Mouse (Mus musculus): ENCODE data around the gene Arhgef19. TPM values are rescaled to one million over a fixed set of nuclear protein-coding genes. Genes with fewer than 3 reads are reported as not detected.

Gene Arhgef19
- polyA plus RNA-seq, 1 experiment from 2014 or later: 9.6 TPM

- H3K36me3 ChIP-seq: no peaks in the 10 kb centered on the region
- H3K4me2 ChIP-seq: peak overlapping the region; percentile 76
- peak overlapping the region; percentile 43 for H3K4me3 ChIP-seq (replicated peaks)
- no peak overlapping the region for H3K9ac ChIP-seq
- WGBS: 1% methylated on average over 14 of the region's 14 CpGs
- peaks cover 65% of the 10 kb centered on the region for H3K4me1 ChIP-seq
- peak; percentile 38 for ATAC-seq (replicated peaks; ENCODE audit: low FRiP score)
- H3K9me3 ChIP-seq (replicated peaks): no peaks in the 10 kb centered on the region
- H3K27ac ChIP-seq: peak overlapping the region; percentile 19; the same call in 1 of the 2 replicates
- peaks cover 86% of the 10 kb centered on the region for H3K27me3 ChIP-seq
Observed at GRCm38 (mm10) chr4:141240617-141241016, 1.3 kb downstream of the Arhgef19 start.

GRCm38 (mm10) chr4:141241861-141242260 is 2.6 kb downstream of the Arhgef19 start:
- no peak overlapping the region for H3K9ac ChIP-seq
- 28% methylated on average over 15 of the region's 15 CpGs for WGBS
- no peak overlapping the region for H3K27ac ChIP-seq
- peaks cover 76% of the 10 kb centered on the region for H3K4me1 ChIP-seq
- peak overlapping the region; percentile 47; the same call in 1 of the 2 replicates for H3K4me2 ChIP-seq
- no peak for ATAC-seq (replicated peaks; ENCODE audit: low FRiP score)
- H3K27me3 ChIP-seq: peaks cover 89% of the 10 kb centered on the region
- H3K36me3 ChIP-seq: no peaks in the 10 kb centered on the region
- peak overlapping the region; percentile 31; the same call in 1 of the 2 replicates for H3K4me3 ChIP-seq (replicated peaks)
- H3K9me3 ChIP-seq (replicated peaks): no peaks in the 10 kb centered on the region

- peak overlapping the region; percentile 76 for H3K27ac ChIP-seq
- 16% methylated on average over 11 of the region's 11 CpGs for WGBS
- peaks cover 85% of the 10 kb centered on the region for H3K4me1 ChIP-seq
- H3K27me3 ChIP-seq: peaks cover 91% of the 10 kb centered on the region
- peak overlapping the region; percentile 21 for H3K9ac ChIP-seq
- peak overlapping the region; percentile 31 for H3K4me3 ChIP-seq (replicated peaks)
- H3K36me3 ChIP-seq: no peaks in the 10 kb centered on the region
- ATAC-seq (replicated peaks; ENCODE audit: low FRiP score): peak; percentile 13; the same call in 1 of the 2 replicates
- H3K9me3 ChIP-seq (replicated peaks): no peaks in the 10 kb centered on the region
- peak overlapping the region; percentile 47 for H3K4me2 ChIP-seq
Observed at GRCm38 (mm10) chr4:141242651-141243241, 3.4 kb downstream of the Arhgef19 start.

- Histone ChIP-seq H3K27ac (no peak overlapping the region), H3K9me3 (replicated peaks) (no peaks in the 10 kb centered on the region), H3K4me1 (peaks cover 94% of the 10 kb centered on the region), H3K4me2 (peak overlapping the region; percentile 47), H3K36me3 (no peaks in the 10 kb centered on the region), H3K9ac (no peak overlapping the region), H3K4me3 (replicated peaks) (peak overlapping the region; percentile 31), H3K27me3 (peaks cover 92% of the 10 kb centered on the region)
- ATAC-seq (replicated peaks; ENCODE audit: low FRiP score): no peak
- WGBS: 44% methylated on average over 5 of the region's 5 CpGs
Observed at GRCm38 (mm10) chr4:141243636-141244035, 4.3 kb downstream of the Arhgef19 start.

- no peaks in the 10 kb centered on the region for H3K36me3 ChIP-seq
- peak overlapping the region; percentile 18; the same call in 1 of the 2 replicates for H3K4me3 ChIP-seq (replicated peaks)
- H3K4me1 ChIP-seq: peaks cover 93% of the 10 kb centered on the region
- H3K4me2 ChIP-seq: peak overlapping the region; percentile 47
- no peak overlapping the region for H3K9ac ChIP-seq
- WGBS: 54% methylated on average over 5 of the region's 5 CpGs
- no peak for ATAC-seq (replicated peaks; ENCODE audit: low FRiP score)
- peak overlapping the region; percentile 82 for H3K27ac ChIP-seq
- H3K27me3 ChIP-seq: peaks cover 94% of the 10 kb centered on the region
- no peaks in the 10 kb centered on the region for H3K9me3 ChIP-seq (replicated peaks)
Observed at GRCm38 (mm10) chr4:141244401-141244800, 5.1 kb downstream of the Arhgef19 start.

- peak overlapping the region; percentile 47 for H3K4me2 ChIP-seq
- H3K4me3 ChIP-seq (replicated peaks): peak overlapping the region; percentile 18
- peak overlapping the region; percentile 82 for H3K27ac ChIP-seq
- peaks cover 97% of the 10 kb centered on the region for H3K27me3 ChIP-seq
- no peaks in the 10 kb centered on the region for H3K9me3 ChIP-seq (replicated peaks)
- 0 out of 2 replicates have a peak overlapping the region, but pooled peaks have one; percentile 37 for H3K9ac ChIP-seq
- peaks cover 87% of the 10 kb centered on the region for H3K4me1 ChIP-seq
- WGBS: 26% methylated on average over 9 of the region's 9 CpGs
- H3K36me3 ChIP-seq: no peaks in the 10 kb centered on the region
- ATAC-seq (replicated peaks; ENCODE audit: low FRiP score): no peak
Observed at GRCm38 (mm10) chr4:141244931-141245425, 5.7 kb downstream of the Arhgef19 start.

- no peak overlapping the region for H3K9ac ChIP-seq
- peaks cover 73% of the 10 kb centered on the region for H3K4me1 ChIP-seq
- peaks cover 94% of the 10 kb centered on the region for H3K27me3 ChIP-seq
- no peaks in the 10 kb centered on the region for H3K9me3 ChIP-seq (replicated peaks)
- H3K4me3 ChIP-seq (replicated peaks): peak overlapping the region; percentile 49
- no peak overlapping the region for H3K27ac ChIP-seq
- no peaks in the 10 kb centered on the region for H3K36me3 ChIP-seq
- H3K4me2 ChIP-seq: peak overlapping the region; percentile 79
- no peak for ATAC-seq (replicated peaks; ENCODE audit: low FRiP score)
- 26% methylated on average over 24 of the region's 24 CpGs for WGBS
Observed at GRCm38 (mm10) chr4:141246089-141246997, 7.0 kb downstream of the Arhgef19 start.

GRCm38 (mm10) chr4:141246998-141247350 is 7.7 kb downstream of the Arhgef19 start:
- H3K27me3 ChIP-seq: peaks cover 88% of the 10 kb centered on the region
- no peak overlapping the region for H3K27ac ChIP-seq
- 8% methylated on average over 17 of the region's 17 CpGs for WGBS

GRCm38 (mm10) chr4:141247776-141248613 is 8.7 kb downstream of the Arhgef19 start:
- peaks cover 58% of the 10 kb centered on the region for H3K4me1 ChIP-seq
- peaks cover 79% of the 10 kb centered on the region for H3K27me3 ChIP-seq
- H3K4me3 ChIP-seq (replicated peaks): peak overlapping the region; percentile 49
- peak overlapping the region; percentile 79 for H3K4me2 ChIP-seq
- H3K9ac ChIP-seq: peak overlapping the region; percentile 33
- no peak overlapping the region for H3K27ac ChIP-seq
- ATAC-seq (replicated peaks; ENCODE audit: low FRiP score): peak; percentile 27; the same call in 1 of the 2 replicates
- H3K36me3 ChIP-seq: no peaks in the 10 kb centered on the region
- no peaks in the 10 kb centered on the region for H3K9me3 ChIP-seq (replicated peaks)
- WGBS: 1% methylated on average over 60 of the region's 60 CpGs

More at GRCm38 (mm10) chr4:141246998-141247350, 7.7 kb downstream of the Arhgef19 start:
- Histone ChIP-seq H3K4me1 (peaks cover 68% of the 10 kb centered on the region), H3K9me3 (replicated peaks) (no peaks in the 10 kb centered on the region), H3K36me3 (no peaks in the 10 kb centered on the region), H3K4me2 (peak overlapping the region; percentile 79), H3K4me3 (replicated peaks) (peak overlapping the region; percentile 49), H3K9ac (no peak overlapping the region)
- ATAC-seq (replicated peaks; ENCODE audit: low FRiP score): no peak

GRCm38 (mm10) chr4:141248614-141248978 is 9.3 kb downstream of the Arhgef19 start:
- ATAC-seq (replicated peaks; ENCODE audit: low FRiP score): 0 out of 2 replicates have a peak, but pooled peaks have one; percentile 10
- WGBS: 11% methylated on average over 11 of the region's 11 CpGs
- H3K4me3 ChIP-seq (replicated peaks): peak overlapping the region; percentile 49
- H3K4me2 ChIP-seq: peak overlapping the region; percentile 79
- no peak overlapping the region for H3K9ac ChIP-seq
- no peaks in the 10 kb centered on the region for H3K36me3 ChIP-seq
- H3K27ac ChIP-seq: no peak overlapping the region
- peaks cover 52% of the 10 kb centered on the region for H3K4me1 ChIP-seq
- no peaks in the 10 kb centered on the region for H3K9me3 ChIP-seq (replicated peaks)
- H3K27me3 ChIP-seq: peaks cover 72% of the 10 kb centered on the region

GRCm38 (mm10) chr4:141249383-141249782 is 10.1 kb downstream of the Arhgef19 start:
- H3K4me1 ChIP-seq: peaks cover 51% of the 10 kb centered on the region
- no peak overlapping the region for H3K4me3 ChIP-seq (replicated peaks)
- H3K27me3 ChIP-seq: peaks cover 65% of the 10 kb centered on the region
- no peak overlapping the region for H3K4me2 ChIP-seq
- no peak overlapping the region for H3K9ac ChIP-seq
- no peak for ATAC-seq (replicated peaks; ENCODE audit: low FRiP score)
- no peaks in the 10 kb centered on the region for H3K9me3 ChIP-seq (replicated peaks)
- 0 out of 2 replicates have a peak, but pooled peaks cover 4% of the 10 kb centered on the region for H3K36me3 ChIP-seq
- WGBS: 78% methylated on average over 11 of the region's 11 CpGs
- H3K27ac ChIP-seq: no peak overlapping the region

Measured in kidney, embryonic 15.5 days (tissue).